Mouse (Mus musculus): ENCODE data around the gene G3bp1. TPM values are rescaled to one million over a fixed set of nuclear protein-coding genes. Genes with fewer than 3 reads are reported as not detected.

Gene G3bp1
- total RNA-seq, 2 experiments from 2014 or later, result 52.5 to 55.5 TPM

DNA sequence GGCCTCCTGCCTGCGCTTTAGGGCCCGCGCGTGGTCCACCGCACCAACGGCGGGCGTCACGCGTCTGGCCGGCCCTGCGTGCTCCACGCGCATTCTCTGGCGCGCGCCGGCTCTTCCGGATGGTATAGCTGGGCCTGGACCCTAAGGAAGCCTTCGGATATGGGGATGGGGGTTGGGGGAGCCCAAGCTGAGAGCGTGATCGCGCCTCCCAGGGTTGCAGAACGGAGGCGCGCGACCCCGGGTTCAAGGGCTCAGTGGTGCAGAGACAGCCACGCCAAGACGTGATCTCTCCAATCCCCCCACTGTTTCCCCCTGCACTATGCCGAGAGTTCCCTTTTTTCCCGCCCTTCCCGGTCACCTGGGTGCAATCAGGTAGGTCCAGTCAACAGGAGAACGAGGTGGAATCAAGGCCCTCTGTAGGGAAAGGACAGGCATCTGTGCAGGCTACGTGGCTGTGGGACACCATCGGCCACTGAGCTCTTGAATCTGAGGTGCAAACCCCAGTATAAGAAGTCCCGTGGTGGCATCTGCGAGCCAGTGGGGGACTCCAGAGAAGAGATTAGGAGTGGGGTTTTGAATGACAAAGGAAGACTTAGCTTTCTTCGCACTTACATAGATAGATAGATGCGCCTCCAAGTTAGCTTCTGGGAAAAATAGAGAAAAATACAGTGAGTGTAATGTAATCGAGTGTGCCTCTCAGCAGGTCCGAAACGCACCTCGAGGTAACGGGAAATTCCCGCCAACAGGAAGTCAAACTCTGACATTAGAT, 622 bp downstream of the G3bp1 start:
- no peak for TF ChIP-seq CTCF (IDR thresholded peaks at IDR 0.05)
- Histone ChIP-seq H3K27ac (peak overlapping the region; percentile 94), H3K4me3 (peak overlapping the region; percentile 93)
- no peak for DNase-seq
- intact Hi-C loops (cut with DNase I), result no loop called here

DNA sequence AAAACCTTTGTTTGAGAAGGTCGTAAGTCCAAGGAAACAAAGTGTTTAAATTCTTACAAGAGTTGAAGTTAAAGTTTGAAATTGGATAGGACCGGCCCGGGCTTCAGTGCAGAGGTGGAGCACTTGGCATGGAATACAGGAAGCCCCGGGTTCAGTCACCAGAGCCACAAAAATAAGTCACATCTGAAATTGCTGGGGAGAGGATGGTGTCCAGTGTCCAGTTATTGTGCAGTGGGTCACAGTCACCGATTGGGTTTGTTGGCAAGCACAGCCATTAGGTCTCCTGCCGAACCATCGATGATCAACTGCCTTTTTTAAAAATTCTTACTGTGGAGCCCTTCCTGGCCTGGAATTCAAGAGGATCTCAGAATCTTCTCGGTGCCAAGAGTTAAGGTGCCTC, 1.3 kb downstream of the G3bp1 start:
- TF ChIP-seq CTCF (IDR thresholded peaks at IDR 0.05), result no peak
- Histone ChIP-seq H3K27ac (peak overlapping the region; percentile 94), H3K4me3 (peak overlapping the region; percentile 93)
- intact Hi-C loops (cut with DNase I), result no loop called here
- peak; percentile 36 for DNase-seq

DNA sequence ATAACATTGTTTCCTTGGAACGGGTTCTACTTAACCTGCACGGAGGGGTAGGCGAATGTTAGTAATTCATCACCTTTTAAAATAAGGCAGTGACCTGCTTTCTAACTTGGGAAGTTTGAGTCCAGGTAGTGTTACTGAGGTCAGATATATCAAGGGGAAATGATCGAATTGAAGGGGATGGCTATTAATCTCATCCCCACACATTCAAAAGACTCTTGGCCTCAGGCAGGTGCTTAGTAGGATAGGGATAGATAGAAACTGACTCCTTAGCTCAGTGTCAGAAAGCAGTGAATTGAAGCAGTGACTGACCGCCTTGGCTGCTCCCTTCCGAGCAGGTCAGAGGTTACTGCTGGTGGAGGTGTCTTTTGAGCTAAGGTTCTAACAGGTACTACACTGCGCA, 2.0 kb downstream of the G3bp1 start:
- H3K4me3 ChIP-seq, result peak overlapping the region; percentile 93
- peak overlapping the region; percentile 94 for H3K27ac ChIP-seq
- no peak for TF ChIP-seq CTCF (IDR thresholded peaks at IDR 0.05)
- no peak for DNase-seq
- intact Hi-C loops (cut with DNase I), result no loop called here

DNA sequence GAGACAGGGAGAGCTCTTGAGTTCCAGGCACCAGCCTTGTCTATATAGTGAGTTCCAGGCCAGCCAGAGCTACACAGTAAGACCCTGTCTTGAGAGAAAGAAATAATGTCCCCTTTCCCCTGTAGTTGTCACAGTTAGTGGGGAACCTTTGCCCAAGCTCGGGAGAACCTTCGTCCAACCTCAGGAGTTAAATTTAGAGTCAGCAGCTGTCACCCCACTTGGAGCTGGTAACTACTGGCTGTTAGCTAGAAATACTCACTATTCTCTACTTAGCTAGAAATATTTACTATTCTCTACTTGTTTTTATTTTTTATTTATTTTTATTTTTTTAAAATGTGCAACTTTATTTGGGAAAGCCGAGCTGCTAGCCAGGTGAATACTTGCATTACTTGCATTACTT, 3.7 kb downstream of the G3bp1 start:
- no peak for TF ChIP-seq CTCF (IDR thresholded peaks at IDR 0.05)
- peak; percentile 45 for DNase-seq
- Histone ChIP-seq H3K4me3 (peak overlapping the region; percentile 43), H3K27ac (peak overlapping the region; percentile 94)
- intact Hi-C loops (cut with DNase I), result no loop called here

DNA sequence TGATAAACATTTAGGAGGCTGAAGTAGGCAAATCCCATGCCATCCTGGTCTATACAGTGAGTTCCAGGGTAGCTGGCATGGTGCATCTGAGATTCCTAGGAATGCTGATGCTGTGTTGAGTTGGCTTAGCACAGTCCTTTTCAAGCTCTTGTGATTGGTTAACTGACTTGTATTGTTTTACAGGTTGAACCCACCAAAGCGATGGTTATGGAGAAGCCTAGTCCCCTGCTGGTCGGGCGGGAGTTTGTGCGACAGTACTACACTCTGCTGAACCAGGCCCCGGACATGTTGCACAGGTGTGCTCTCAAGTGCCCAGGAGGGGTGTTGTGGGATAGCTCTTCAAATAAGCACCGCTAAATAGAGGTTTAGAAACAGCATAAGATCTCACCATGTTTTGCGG, 16.0 kb downstream of the G3bp1 start:
- peak; percentile 6 for DNase-seq
- TF ChIP-seq CTCF (IDR thresholded peaks at IDR 0.05), result no peak
- no peak overlapping the region for H3K4me3 ChIP-seq
- intact Hi-C loops (cut with DNase I), result no loop called here
- H3K27ac ChIP-seq, result no peak overlapping the region

DNA sequence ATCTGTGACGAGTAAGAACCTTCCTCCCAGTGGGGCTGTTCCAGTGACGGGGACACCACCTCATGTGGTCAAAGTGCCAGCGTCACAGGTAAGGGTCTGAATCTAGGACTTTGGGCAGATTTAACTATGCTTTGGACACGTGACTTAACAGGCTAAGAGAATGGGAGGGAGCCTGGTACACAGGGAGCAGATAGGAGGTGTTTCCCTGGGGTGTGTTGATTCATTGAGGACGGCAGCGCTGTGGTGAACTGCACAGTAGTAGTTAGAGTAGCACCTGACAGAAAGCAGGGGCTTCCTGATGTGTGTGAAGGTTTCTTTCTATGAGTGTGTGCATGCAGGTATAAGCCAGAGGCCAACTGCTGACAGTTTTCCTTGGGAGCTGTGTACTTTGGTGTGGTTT, 26.7 kb downstream of the G3bp1 start:
- peak; percentile 10 for DNase-seq
- no peak overlapping the region for H3K27ac ChIP-seq
- H3K4me3 ChIP-seq, result no peak overlapping the region
- intact Hi-C loops (cut with DNase I), result no loop called here
- no peak for TF ChIP-seq CTCF (IDR thresholded peaks at IDR 0.05)

DNA sequence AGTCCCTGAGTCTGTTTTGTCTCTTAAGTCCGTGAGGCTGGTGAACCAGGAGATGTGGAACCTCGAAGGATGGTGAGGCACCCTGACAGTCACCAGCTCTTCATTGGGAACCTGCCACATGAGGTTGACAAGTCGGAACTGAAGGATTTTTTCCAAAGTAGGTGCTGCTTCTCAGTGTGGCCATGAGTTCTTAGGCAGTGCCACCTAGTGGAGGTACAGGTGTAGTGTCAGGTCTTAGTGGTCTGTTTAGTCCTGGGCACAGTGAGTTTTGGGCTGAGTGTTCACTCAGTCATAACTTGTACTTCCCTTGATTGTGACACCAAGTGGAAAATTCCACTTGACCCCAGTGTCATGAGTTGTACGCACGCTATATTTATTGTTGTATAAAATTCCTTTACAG, 28.4 kb downstream of the G3bp1 start:
- peak; percentile 55 for DNase-seq
- intact Hi-C loops (cut with DNase I), result no loop called here
- TF ChIP-seq CTCF (IDR thresholded peaks at IDR 0.05), result peak; percentile 84
- H3K27ac ChIP-seq, result no peak overlapping the region
- H3K4me3 ChIP-seq, result no peak overlapping the region

DNA sequence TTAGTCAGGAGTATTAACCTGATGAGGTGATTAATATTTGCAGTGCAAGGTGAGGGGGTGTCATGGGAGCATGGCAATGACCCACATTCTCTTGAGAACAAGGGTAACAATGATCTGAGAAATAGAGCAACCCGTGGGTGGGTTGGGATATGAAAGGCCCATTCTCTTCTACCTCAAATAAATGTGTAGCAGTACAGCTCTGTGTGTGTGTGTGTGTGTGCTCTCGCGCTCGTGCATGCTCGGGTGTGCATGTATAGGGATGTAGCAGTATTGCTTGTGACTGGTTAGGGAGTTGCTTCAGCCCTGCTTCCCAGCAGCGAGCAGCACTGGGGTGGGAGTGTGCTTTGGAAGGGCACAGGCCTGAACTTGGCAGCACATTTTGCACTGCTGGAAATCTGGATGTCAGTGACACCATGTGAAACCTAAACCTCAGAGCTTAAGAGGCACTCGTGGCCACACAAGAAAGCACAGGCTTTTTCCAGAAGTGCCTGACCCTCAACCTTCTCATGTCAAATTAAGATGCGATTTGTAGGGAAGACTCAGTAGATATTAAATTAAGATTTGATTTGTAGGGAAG, 32.6 kb downstream of the G3bp1 start:
- intact Hi-C loops (cut with DNase I), result no loop called here
- H3K27ac ChIP-seq, result peak overlapping the region; percentile 80
- TF ChIP-seq CTCF (IDR thresholded peaks at IDR 0.05), result no peak
- peak; percentile 84 for DNase-seq
- H3K4me3 ChIP-seq, result no peak overlapping the region

DNA sequence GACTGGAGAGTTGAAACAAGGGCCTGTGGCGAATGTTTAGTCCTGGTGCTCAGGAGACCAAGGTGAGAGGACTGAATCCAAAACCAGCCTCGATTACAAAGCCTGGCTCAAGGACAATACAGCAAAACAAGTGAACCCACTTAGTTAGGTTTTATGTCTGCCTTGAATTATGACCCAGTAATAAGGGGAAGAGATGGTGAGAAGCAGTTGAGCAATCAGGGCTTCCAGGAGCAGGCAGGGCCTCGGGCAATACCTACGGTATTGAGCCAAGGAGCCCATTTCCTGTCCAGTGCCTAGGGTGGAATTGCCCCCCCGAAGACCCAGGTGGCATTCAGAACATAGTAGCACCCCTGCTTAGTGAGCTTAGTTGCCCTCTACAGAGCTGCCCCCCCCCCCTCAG, 33.4 kb downstream of the G3bp1 start:
- peak; percentile 41 for DNase-seq
- no peak for TF ChIP-seq CTCF (IDR thresholded peaks at IDR 0.05)
- intact Hi-C loops (cut with DNase I), result no loop called here
- Histone ChIP-seq H3K4me3 (no peak overlapping the region), H3K27ac (peak overlapping the region; percentile 80)

DNA sequence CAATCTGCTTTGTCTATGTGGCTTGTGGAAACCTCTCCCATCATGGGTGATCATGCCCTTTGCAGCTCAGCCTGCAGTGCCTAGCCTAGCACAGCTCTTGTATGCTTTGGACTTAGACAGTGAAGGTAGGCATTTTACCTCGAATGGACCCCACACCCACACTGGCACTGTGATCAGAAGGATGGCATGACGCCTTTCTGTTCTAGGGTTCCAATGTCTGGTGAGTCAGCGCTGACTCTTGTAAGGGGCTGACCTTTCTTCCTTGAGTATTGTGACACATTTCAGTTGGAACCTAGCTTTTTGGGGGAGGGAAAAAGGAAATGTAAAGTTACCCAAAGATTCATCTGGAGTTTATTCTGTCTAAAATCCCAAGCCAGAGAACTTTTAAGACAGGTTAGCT, 36.0 kb downstream of the G3bp1 start:
- DNase-seq, result no peak
- Histone ChIP-seq H3K27ac (no peak overlapping the region), H3K4me3 (no peak overlapping the region)
- intact Hi-C loops (cut with DNase I), result no loop called here
- no peak for TF ChIP-seq CTCF (IDR thresholded peaks at IDR 0.05)

DNA sequence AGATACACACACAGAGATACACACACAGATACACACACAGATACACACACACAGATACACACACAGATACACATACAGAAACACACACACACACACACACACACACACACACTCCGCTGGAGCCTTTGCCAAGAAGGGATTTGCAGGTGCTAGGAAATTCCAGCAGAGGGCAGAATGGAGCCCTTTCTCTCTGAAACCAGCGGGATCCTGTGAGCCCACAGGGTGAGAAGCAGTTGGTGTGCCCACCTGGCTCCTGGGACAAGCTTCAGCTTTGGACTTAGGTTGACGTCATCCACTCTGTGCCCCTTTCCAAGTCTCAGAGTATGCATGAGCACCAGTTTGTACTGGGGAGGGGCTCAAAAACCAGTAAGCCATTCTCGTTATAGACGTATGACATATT, 41.9 kb downstream of the G3bp1 start:
- intact Hi-C loops (cut with DNase I), result no loop called here
- Histone ChIP-seq H3K27ac (no peak overlapping the region), H3K4me3 (no peak overlapping the region)
- TF ChIP-seq CTCF (IDR thresholded peaks at IDR 0.05), result peak; percentile 9; the same call in 1 of the 2 replicates
- no peak for DNase-seq

DNA sequence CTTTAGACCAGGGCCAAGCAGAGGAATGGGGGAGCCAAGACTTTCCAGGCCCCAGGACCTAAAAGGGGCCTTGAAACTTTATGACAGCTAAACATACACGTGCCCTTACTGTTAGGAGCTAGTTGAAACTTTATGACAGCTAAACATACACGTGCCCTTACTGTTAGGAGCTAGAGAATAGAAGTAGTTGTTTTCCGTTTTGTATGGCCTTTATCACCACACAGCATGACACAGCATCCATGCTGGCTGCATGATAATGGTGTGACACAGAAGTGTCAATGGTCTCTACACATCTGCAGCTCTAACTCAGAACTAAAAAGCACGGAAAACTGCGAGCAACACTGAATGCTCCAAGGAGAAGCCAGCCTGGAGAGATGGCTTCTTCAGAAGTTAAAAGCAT, 48.2 kb downstream of the G3bp1 start:
- Histone ChIP-seq H3K27ac (no peak overlapping the region), H3K4me3 (no peak overlapping the region)
- TF ChIP-seq CTCF (IDR thresholded peaks at IDR 0.05), result no peak
- intact Hi-C loops (cut with DNase I), result loop anchor here (2.0 to 5.0 kb wide), 2 partner anchors 465 to 589 kb away; no protein-coding TSS in a partner anchor
- DNase-seq, result no peak

DNA sequence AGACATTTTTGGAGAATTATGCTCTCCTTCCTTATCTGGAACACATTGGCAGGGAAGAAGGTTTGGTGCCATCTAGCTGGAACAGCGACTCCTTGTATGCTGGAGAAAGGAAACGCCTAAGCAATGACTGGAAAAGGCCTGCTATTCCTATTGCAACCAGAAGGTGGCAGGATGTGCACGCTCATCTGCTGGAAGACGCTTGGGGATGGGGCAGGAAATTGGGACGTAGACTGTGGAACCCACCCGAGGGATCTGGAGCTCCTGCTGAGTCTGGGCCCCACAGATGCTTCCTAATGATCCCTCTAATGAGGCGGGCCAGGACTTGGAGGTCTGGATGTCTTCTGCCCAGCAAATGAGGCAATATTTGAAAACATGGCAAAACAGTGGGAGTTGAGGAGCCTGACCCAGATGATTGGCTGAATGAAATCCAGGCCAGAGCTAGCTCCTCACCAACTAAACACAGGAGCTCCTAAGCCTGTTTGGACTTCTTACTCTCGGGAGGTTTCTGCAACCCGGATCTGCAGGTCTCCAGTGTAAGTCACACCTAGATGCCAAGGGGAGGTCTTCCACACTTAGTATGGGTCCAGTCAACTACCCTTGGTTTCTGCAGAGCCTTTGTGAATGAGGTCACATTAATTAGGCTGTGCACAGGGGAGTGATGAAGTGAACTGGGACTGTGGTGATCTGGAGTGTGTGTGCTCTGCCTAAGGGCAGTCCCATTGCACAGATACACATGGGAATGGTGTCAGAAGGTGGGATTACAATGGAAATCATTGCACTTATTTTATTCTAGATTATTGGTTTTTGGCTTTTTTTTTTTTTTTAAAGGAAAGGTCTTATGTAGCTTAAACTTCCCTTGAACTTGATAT, 49.6 kb downstream of the G3bp1 start:
- peak; percentile 51 for DNase-seq
- H3K4me3 ChIP-seq, result no peak overlapping the region
- intact Hi-C loops (cut with DNase I), result loop anchor here (2.0 to 5.0 kb wide), 2 partner anchors 463 to 588 kb away; no protein-coding TSS in a partner anchor

More for the DNA sequence above, 49.6 kb downstream of the G3bp1 start:
- no peak overlapping the region for H3K27ac ChIP-seq
- peak; percentile 97 for TF ChIP-seq CTCF (IDR thresholded peaks at IDR 0.05)

Measured in gastrocnemius, adult 2 months (tissue).